Comparison of ENCODE assay signal across 13 mouse cellular contexts in genomic region chr13:117143828-117144227, GRCm38 (mm10).
DNase-seq lines count a peak whose midpoint lies in the region; ATAC-seq and TF ChIP-seq lines count a peak whose summit lies in the region.
"Had no signal": no experiment of that assay in that cellular context is flagged by ENCODE, and none has a peak within 500 bp of the region (broad histone marks: within the 10 kb centered on the region; RNA-seq: fewer than 3 reads in every experiment).

No protein-coding gene starts in this region.

- H3K9ac ChIP-seq in forebrain, embryonic 15.5 days (replicated peaks): no peak overlapping the region
- H3K9ac ChIP-seq in forebrain, postnatal 0 days: no peak overlapping the region
- H3K9ac ChIP-seq: hindbrain, embryonic 14.5 days; limb, embryonic 12.5 days had no signal

- intact Hi-C loops in gastrocnemius, adult 2 months (cut with DNase I): no loop called here

- no peaks in the 10 kb centered on the region for H3K4me1 ChIP-seq in forebrain, embryonic 15.5 days
- no peaks in the 10 kb centered on the region for H3K4me1 ChIP-seq in forebrain, embryonic 10.5 days
- no peaks in the 10 kb centered on the region for H3K4me1 ChIP-seq in forebrain, postnatal 0 days (ENCODE audit: insufficient read depth)
- no peaks in the 10 kb centered on the region for H3K4me1 ChIP-seq in heart, embryonic 10.5 days
- H3K4me1 ChIP-seq: limb, embryonic 12.5 days had no signal

- no peak for DNase-seq in forebrain, embryonic 10.5 days (ENCODE audit: extremely low spot score, low spot score)
- peak; percentile 25 for DNase-seq in urinary bladder, postnatal 14 days (ENCODE audit: low spot score)
- no peak for DNase-seq in urinary bladder, postnatal 10 days (ENCODE audit: low spot score)
- DNase-seq in forebrain, postnatal 0 days: peak; percentile 34
- no peak for DNase-seq in B cell, adult 2 months
- no peak for DNase-seq in heart, embryonic 10.5 days (ENCODE audit: low spot score)
- DNase-seq in gastrocnemius, adult 2 months: no peak
- DNase-seq: cerebellum, postnatal 25 days; heart, adult 18-20 months had no signal

- no peak for TF ChIP-seq CTCF in forebrain, postnatal 0 days (IDR thresholded peaks at IDR 0.05; ENCODE audit: low read depth)
- TF ChIP-seq CTCF in gastrocnemius, adult 2 months (IDR thresholded peaks at IDR 0.05): no peak

- H3K36me3 ChIP-seq in forebrain, embryonic 15.5 days: no peaks in the 10 kb centered on the region
- H3K36me3 ChIP-seq in forebrain, embryonic 10.5 days (replicated peaks): no peaks in the 10 kb centered on the region
- H3K36me3 ChIP-seq in forebrain, postnatal 0 days (ENCODE audit: insufficient read depth): no peaks in the 10 kb centered on the region
- no peaks in the 10 kb centered on the region for H3K36me3 ChIP-seq in heart, embryonic 10.5 days
- H3K36me3 ChIP-seq: limb, embryonic 12.5 days had no signal

- no peaks in the 10 kb centered on the region for H3K9me3 ChIP-seq in forebrain, embryonic 15.5 days
- no peaks in the 10 kb centered on the region for H3K9me3 ChIP-seq in forebrain, embryonic 10.5 days
- no peaks in the 10 kb centered on the region for H3K9me3 ChIP-seq in forebrain, postnatal 0 days (ENCODE audit: low read length)
- no peaks in the 10 kb centered on the region for H3K9me3 ChIP-seq in heart, embryonic 10.5 days
- H3K9me3 ChIP-seq: limb, embryonic 12.5 days had no signal

- peak; percentile 46; the same call in 1 of the 2 replicates for ATAC-seq in forebrain, embryonic 15.5 days (replicated peaks)
- ATAC-seq in forebrain, postnatal 0 days: 0 out of 2 replicates have a peak, but pooled peaks have one; percentile 45

- H3K4me2 ChIP-seq in forebrain, embryonic 15.5 days (replicated peaks): no peak overlapping the region
- no peak overlapping the region for H3K4me2 ChIP-seq in forebrain, postnatal 0 days (ENCODE audit: low read depth)
- H3K4me2 ChIP-seq: hindbrain, embryonic 14.5 days; limb, embryonic 12.5 days had no signal

- WGBS in forebrain, embryonic 15.5 days: 72% methylated on average over 6 of the region's 6 CpGs
- WGBS in forebrain, embryonic 10.5 days: 84% methylated on average over 6 of the region's 6 CpGs
- 60% methylated on average over 6 of the region's 6 CpGs for WGBS in forebrain, postnatal 0 days
- whole genome bisulfite sequencing in heart, embryonic 10.5 days: 54% methylated on average over 6 of the region's 6 CpGs

- H3K27me3 ChIP-seq in forebrain, embryonic 15.5 days: no peaks in the 10 kb centered on the region
- no peaks in the 10 kb centered on the region for H3K27me3 ChIP-seq in forebrain, embryonic 10.5 days (ENCODE audit: poor library complexity, severe bottlenecking)
- H3K27me3 ChIP-seq in forebrain, postnatal 0 days (ENCODE audit: insufficient read depth, low read length): no peaks in the 10 kb centered on the region
- no peaks in the 10 kb centered on the region for H3K27me3 ChIP-seq in heart, embryonic 10.5 days (ENCODE audit: insufficient read depth, poor library complexity, severe bottlenecking)
- H3K27me3 ChIP-seq: limb, embryonic 12.5 days had no signal

- H3K4me3 ChIP-seq in forebrain, embryonic 15.5 days: no peak overlapping the region
- H3K4me3 ChIP-seq in forebrain, embryonic 10.5 days: no peak overlapping the region
- H3K4me3 ChIP-seq in forebrain, postnatal 0 days (ENCODE audit: low read depth, low read length): no peak overlapping the region
- H3K4me3 ChIP-seq in heart, embryonic 10.5 days: no peak overlapping the region
- no peak overlapping the region for H3K4me3 ChIP-seq in gastrocnemius, adult 2 months
- H3K4me3 ChIP-seq: limb, embryonic 12.5 days had no signal

- 0 out of 2 replicates have a peak overlapping the region, but pooled peaks have one; percentile 19 for H3K27ac ChIP-seq in forebrain, embryonic 15.5 days (replicated peaks)
- H3K27ac ChIP-seq in forebrain, embryonic 10.5 days: no peak overlapping the region
- no peak overlapping the region for H3K27ac ChIP-seq in forebrain, postnatal 0 days (ENCODE audit: low read depth, low read length)
- no peak overlapping the region for H3K27ac ChIP-seq in heart, embryonic 10.5 days
- H3K27ac ChIP-seq in gastrocnemius, adult 2 months: no peak overlapping the region
- H3K27ac ChIP-seq: hindbrain, embryonic 14.5 days; kidney, postnatal 0 days; limb, embryonic 12.5 days had no signal

Comparison
In these comparisons a context has a peak if more than half of its experiments do, and no peak if none do; other contexts are left out.
1. DNase-seq: peak in urinary bladder, postnatal 14 days (single experiment) and forebrain, postnatal 0 days (single experiment); none in forebrain, embryonic 10.5 days (single experiment), urinary bladder, postnatal 10 days (single experiment), B cell, adult 2 months (0 of 2), heart, embryonic 10.5 days (single experiment) and gastrocnemius, adult 2 months (single experiment).